Mouse (Mus musculus): ENCODE measurements around the gene Ptrh2. TPM values are rescaled to one million over a fixed set of nuclear protein-coding genes. Genes with fewer than 3 reads are reported as not detected.

Gene Ptrh2
- total and polyA plus RNA-seq, 3 experiments, result 3.7 to 6.4 (median 5.9) TPM

DNA sequence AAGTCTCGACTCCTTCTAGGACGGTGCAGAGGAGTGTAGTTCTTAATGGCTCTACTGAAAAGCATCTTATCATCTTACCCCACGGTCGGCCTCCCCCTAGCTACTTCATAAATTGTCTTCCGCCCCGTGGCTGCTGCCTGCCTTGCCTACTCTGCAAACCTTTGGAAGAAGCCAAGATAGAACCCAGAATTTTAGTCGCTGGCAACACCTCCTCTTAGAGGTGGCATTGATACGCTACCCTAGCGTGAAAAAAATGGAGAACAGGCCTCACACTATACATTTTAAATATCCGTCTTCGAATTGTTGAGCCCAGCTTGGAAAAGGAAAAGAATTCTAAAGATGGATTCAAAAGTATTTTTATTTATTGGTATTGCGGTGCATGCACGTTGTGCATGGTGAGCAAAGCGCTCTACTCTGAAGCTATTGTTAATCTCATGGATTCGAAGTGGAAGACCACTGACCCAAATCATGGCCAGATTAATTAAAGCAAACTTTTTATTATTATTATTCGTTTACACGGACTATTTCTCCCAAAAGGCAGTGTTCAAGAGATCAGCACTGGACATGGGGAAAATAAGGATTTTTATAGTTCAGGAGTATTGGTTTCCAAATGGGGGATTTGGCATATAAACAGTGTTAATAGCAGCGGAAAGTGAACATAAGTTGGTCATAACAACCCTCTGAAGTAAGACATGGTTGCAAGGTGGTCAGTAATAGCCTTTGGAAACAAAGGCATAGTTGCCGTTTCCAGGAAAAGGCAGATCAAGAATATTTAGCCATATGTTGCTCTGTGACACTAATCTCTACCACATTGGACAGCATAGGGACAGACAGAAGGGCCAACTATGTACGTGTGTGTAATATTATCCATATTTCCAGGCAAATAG lies 584 bp downstream of the Ptrh2 start:
- Histone ChIP-seq H3K9ac (ENCODE audit: low read depth, low read length) (peak overlapping the region; percentile 49), H3K27ac (peak overlapping the region; percentile 95), H3K27me3 (ENCODE audit: control insufficient read depth, insufficient read depth, low read length) (no peaks in the 10 kb centered on the region), H3K4me3 (peak overlapping the region; percentile 69), H3K36me3 (ENCODE audit: control insufficient read depth, insufficient read depth, low read length) (peaks cover 5% of the 10 kb centered on the region), H3K4me1 (ENCODE audit: control insufficient read depth, insufficient read depth, low read length) (peaks cover 2% of the 10 kb centered on the region; the same call in 1 of the 2 replicates), H3K79me2 (replicated peaks; ENCODE audit: control insufficient read depth, insufficient read depth, low read length) (no peaks in the 10 kb centered on the region)
- intact Hi-C loops (cut with DNase I), result loop anchor here (5.0 to 10.0 kb wide), 2 partner anchors 73 to 320 kb away; partner anchors contain the start of gene Cltc
- DNase-seq, result no peak
- 4% methylated on average over 20 of the region's 20 CpGs for WGBS
- TF ChIP-seq POLR2A (IDR thresholded peaks at IDR 0.05; ENCODE audit: insufficient read depth, low read depth, low read length), result no peak
- no peak for TF ChIP-seq EP300 (IDR thresholded peaks at IDR 0.05; ENCODE audit: insufficient read depth, low read depth, low read length)
- TF ChIP-seq CTCF (IDR thresholded peaks at IDR 0.05), result no peak

DNA sequence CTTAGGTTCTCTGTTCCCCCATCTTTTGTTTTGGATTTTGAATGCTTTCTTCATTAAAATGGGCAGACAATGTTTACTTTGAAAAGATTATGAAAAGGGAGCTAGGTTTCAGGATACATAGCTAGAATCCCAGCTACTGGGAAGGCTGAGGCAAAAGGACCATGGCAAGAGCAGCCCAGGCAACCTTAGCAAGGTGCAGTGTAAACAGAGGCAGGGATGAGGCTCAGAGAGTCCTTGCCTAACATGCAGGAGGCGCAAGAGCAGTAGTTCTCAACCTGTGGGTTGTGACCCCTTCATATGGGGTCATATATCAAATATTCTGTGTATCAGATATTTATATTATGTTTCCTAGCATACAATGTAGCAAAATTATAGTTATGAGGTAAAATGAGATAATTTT lies 1.6 kb downstream of the Ptrh2 start:
- 89% methylated on average over 1 of the region's 1 CpGs for WGBS
- H3K4me3 ChIP-seq, result no peak overlapping the region
- TF ChIP-seq EP300 (IDR thresholded peaks at IDR 0.05; ENCODE audit: insufficient read depth, low read depth, low read length), result no peak
- no peak overlapping the region for H3K9ac ChIP-seq (ENCODE audit: low read depth, low read length)
- no peak for DNase-seq
- H3K36me3 ChIP-seq (ENCODE audit: control insufficient read depth, insufficient read depth, low read length), result peaks cover 5% of the 10 kb centered on the region
- no peak overlapping the region for H3K27ac ChIP-seq
- H3K79me2 ChIP-seq (replicated peaks; ENCODE audit: control insufficient read depth, insufficient read depth, low read length), result no peaks in the 10 kb centered on the region
- intact Hi-C loops (cut with DNase I), result loop anchor here (10.0 kb wide), 1 partner anchor 319 kb away; no protein-coding TSS in a partner anchor
- no peaks in the 10 kb centered on the region for H3K27me3 ChIP-seq (ENCODE audit: control insufficient read depth, insufficient read depth, low read length)
- H3K4me1 ChIP-seq (ENCODE audit: control insufficient read depth, insufficient read depth, low read length), result peaks cover 2% of the 10 kb centered on the region; the same call in 1 of the 2 replicates

DNA sequence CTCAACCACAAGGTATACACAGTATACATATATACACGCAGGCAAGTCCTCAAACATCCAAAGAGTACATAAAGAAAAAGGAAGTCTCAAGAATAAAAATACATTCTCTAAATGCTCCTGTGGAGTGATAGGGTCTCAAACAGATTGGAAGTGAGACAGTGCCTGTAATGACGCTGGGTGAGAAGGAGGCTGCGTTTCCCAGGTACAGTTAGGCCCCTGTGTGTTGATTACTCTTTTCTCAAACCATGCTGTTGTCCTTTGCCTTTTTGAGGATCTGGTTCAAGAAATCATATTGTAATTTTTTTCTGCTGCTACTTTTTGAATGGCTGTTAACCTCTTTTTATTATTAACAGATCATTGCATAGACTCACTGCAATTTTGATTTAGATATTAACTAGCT lies 6.6 kb downstream of the Ptrh2 start:
- H3K27me3 ChIP-seq (ENCODE audit: control insufficient read depth, insufficient read depth, low read length), result no peaks in the 10 kb centered on the region
- intact Hi-C loops (cut with DNase I), result no loop called here
- H3K9ac ChIP-seq (ENCODE audit: low read depth, low read length), result no peak overlapping the region
- TF ChIP-seq EP300 (IDR thresholded peaks at IDR 0.05; ENCODE audit: insufficient read depth, low read depth, low read length) (no peak), CTCF (IDR thresholded peaks at IDR 0.05) (no peak)
- H3K4me3 ChIP-seq, result no peak overlapping the region
- H3K79me2 ChIP-seq (replicated peaks; ENCODE audit: control insufficient read depth, insufficient read depth, low read length), result no peaks in the 10 kb centered on the region; the same call in 1 of the 2 replicates
- WGBS, result 89% methylated on average over 3 of the region's 3 CpGs
- H3K36me3 ChIP-seq (ENCODE audit: control insufficient read depth, insufficient read depth, low read length), result no peaks in the 10 kb centered on the region
- H3K27ac ChIP-seq, result no peak overlapping the region
- peaks cover under 1% of the 10 kb centered on the region; the same call in 1 of the 2 replicates for H3K4me1 ChIP-seq (ENCODE audit: control insufficient read depth, insufficient read depth, low read length)
- DNase-seq, result no peak

DNA sequence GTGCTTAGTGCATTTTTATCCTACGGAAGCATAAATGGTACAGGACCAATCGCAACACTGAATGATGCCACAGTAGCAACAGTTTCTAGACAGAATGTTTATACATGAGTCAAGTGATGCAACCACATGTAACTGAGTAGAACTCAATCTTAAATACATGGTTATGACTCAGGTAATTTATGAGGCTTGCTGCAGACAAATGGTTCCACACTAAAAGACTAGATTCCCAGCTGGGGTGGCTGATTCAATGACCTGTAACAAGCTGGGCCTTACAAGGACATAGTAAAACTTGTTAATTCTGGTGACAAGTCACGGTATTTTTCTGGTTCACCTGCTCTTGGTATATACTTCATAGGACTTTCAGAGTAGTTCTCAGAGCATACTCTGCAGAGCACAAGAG lies 7.7 kb downstream of the Ptrh2 start:
- Histone ChIP-seq H3K9ac (ENCODE audit: low read depth, low read length) (no peak overlapping the region), H3K4me3 (no peak overlapping the region), H3K4me1 (ENCODE audit: control insufficient read depth, insufficient read depth, low read length) (no peaks in the 10 kb centered on the region), H3K79me2 (replicated peaks; ENCODE audit: control insufficient read depth, insufficient read depth, low read length) (no peaks in the 10 kb centered on the region; the same call in 1 of the 2 replicates), H3K27ac (no peak overlapping the region), H3K36me3 (ENCODE audit: control insufficient read depth, insufficient read depth, low read length) (no peaks in the 10 kb centered on the region), H3K27me3 (ENCODE audit: control insufficient read depth, insufficient read depth, low read length) (no peaks in the 10 kb centered on the region)
- intact Hi-C loops (cut with DNase I), result no loop called here
- 85% methylated on average over 3 of the region's 3 CpGs for WGBS
- TF ChIP-seq EP300 (IDR thresholded peaks at IDR 0.05; ENCODE audit: insufficient read depth, low read depth, low read length) (no peak), POLR2A (IDR thresholded peaks at IDR 0.05; ENCODE audit: insufficient read depth, low read depth, low read length) (no peak), CTCF (IDR thresholded peaks at IDR 0.05) (no peak)
- DNase-seq, result no peak

DNA sequence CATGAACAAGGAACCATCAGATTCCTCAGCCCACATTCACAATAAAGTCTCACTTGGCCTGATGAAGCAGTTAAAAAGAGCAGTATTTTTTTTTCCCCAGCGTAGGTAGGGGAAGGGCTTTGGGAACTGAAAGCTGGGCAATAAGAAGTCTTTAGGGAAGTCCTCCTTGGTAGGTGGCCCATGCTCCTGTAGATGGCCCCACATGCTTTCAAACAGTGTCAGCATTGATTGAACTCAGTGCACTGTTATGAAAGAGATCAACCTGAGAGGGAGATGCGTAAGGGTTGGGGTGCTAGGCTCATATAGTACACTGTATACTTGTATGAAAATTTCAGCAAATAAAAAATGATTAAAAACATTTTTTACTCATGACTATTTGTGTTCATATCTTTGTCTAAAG lies 8.2 kb downstream of the Ptrh2 start:
- H3K27me3 ChIP-seq (ENCODE audit: control insufficient read depth, insufficient read depth, low read length), result no peaks in the 10 kb centered on the region
- H3K4me1 ChIP-seq (ENCODE audit: control insufficient read depth, insufficient read depth, low read length), result no peaks in the 10 kb centered on the region
- no peaks in the 10 kb centered on the region; the same call in 1 of the 2 replicates for H3K36me3 ChIP-seq (ENCODE audit: control insufficient read depth, insufficient read depth, low read length)
- no peak for DNase-seq
- intact Hi-C loops (cut with DNase I), result no loop called here
- H3K79me2 ChIP-seq (replicated peaks; ENCODE audit: control insufficient read depth, insufficient read depth, low read length), result no peaks in the 10 kb centered on the region; the same call in 1 of the 2 replicates
- H3K9ac ChIP-seq (ENCODE audit: low read depth, low read length), result no peak overlapping the region
- TF ChIP-seq EP300 (IDR thresholded peaks at IDR 0.05; ENCODE audit: insufficient read depth, low read depth, low read length) (no peak), CTCF (IDR thresholded peaks at IDR 0.05) (no peak)
- H3K27ac ChIP-seq, result no peak overlapping the region
- 82% methylated on average over 2 of the region's 2 CpGs for WGBS
- no peak overlapping the region for H3K4me3 ChIP-seq

DNA sequence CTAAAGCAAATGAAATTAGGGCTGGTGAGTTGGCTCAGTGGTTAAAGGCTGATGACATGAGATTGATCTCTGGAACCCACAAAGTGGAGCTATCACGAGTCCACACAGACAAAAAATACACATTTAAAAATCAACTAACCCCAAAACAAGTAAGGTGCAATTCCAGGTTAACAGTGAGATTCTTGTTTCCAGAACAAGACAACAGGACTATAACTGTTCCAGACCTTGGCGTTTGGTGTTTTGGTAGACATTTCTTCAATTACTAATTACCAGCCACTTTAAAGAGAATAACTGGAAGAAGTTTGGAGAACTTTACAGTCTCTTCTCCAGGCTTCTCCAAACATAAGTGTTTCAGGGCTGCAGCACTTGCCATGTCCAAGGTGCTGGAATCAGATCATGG lies 8.8 kb downstream of the Ptrh2 start:
- intact Hi-C loops (cut with DNase I), result no loop called here
- peaks cover 5% of the 10 kb centered on the region for H3K36me3 ChIP-seq (ENCODE audit: control insufficient read depth, insufficient read depth, low read length)
- no peaks in the 10 kb centered on the region for H3K27me3 ChIP-seq (ENCODE audit: control insufficient read depth, insufficient read depth, low read length)
- no peaks in the 10 kb centered on the region; the same call in 1 of the 2 replicates for H3K79me2 ChIP-seq (replicated peaks; ENCODE audit: control insufficient read depth, insufficient read depth, low read length)
- no peaks in the 10 kb centered on the region for H3K4me1 ChIP-seq (ENCODE audit: control insufficient read depth, insufficient read depth, low read length)
- no peak overlapping the region for H3K4me3 ChIP-seq
- WGBS, result 85% methylated on average over 2 of the region's 2 CpGs
- TF ChIP-seq POLR2A (IDR thresholded peaks at IDR 0.05; ENCODE audit: insufficient read depth, low read depth, low read length) (no peak), EP300 (IDR thresholded peaks at IDR 0.05; ENCODE audit: insufficient read depth, low read depth, low read length) (no peak), CTCF (IDR thresholded peaks at IDR 0.05) (no peak)
- H3K9ac ChIP-seq (ENCODE audit: low read depth, low read length), result no peak overlapping the region
- DNase-seq, result no peak
- H3K27ac ChIP-seq, result no peak overlapping the region

Measured in heart, adult 2 months (tissue).